Mouse (Mus musculus) WW6 (cell line): ENCODE measurements around the gene Cry2.

Source experiments
- DNase-seq: peaks from one replicate; pipeline ENCODE4 v3.0.0-alpha.2; 2013; ENCODE audit warnings: low read depth, low spot score

The Cry2 gene

DNA sequence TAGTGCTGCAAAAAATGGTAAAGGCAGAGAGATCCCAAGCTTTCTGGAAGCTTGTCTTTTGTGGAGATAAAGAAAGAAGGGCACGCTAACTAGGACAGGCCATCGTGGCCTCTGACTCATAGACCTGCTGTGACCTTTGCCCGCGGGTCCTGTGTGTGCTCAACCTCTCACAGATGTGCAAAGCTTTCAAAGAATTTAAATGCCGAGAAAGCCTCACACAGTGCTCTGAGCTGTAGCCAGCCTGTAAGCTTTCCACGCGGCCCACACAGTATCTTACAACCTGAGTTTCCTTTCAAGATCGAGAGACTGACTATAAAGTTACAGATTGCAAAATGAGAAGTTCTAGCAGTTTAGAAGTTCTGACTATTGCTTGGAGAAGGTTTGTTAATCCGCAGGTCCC lies 12.0 kb upstream of the Cry2 start:
- DNase-seq, result no peak

DNA sequence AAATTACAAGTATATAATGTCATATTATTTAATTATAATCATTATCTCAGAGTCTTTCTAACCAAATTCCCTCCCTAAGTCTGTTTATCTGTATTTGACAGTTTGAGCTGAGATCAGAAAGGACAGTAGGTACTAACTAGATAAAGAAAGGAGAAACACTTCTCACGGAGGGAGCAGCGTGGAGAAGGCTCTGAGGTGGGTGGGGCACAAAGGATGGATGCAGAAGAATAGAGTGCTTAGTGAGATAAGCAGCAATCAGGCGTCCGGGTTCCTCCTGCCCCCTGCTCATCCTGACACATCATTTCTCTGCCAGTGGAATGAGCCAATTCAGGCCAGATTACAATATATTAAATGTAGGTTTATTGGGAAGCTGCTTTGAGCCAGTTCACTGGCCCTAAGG lies 10.5 kb upstream of the Cry2 start:
- DNase-seq, result no peak

DNA sequence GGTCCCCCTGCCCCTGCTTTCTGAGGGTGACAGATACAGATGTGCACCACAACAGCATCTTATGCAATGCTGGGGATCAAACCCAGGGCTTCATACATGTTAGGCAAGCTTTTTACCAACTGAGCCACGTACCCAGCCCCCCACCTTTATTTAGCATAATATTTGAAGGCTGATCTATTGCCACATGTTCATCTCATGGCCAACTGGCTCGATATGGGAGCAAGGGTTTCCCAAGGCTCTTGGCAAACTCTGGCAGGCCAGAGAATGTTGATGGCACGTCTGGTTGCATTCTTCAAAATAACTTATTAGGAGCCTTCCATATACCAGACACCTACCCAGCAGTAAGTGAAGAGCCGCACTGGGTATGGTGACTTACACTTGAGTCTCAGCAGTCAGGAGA lies 9.5 kb upstream of the Cry2 start:
- DNase-seq, result no peak

DNA sequence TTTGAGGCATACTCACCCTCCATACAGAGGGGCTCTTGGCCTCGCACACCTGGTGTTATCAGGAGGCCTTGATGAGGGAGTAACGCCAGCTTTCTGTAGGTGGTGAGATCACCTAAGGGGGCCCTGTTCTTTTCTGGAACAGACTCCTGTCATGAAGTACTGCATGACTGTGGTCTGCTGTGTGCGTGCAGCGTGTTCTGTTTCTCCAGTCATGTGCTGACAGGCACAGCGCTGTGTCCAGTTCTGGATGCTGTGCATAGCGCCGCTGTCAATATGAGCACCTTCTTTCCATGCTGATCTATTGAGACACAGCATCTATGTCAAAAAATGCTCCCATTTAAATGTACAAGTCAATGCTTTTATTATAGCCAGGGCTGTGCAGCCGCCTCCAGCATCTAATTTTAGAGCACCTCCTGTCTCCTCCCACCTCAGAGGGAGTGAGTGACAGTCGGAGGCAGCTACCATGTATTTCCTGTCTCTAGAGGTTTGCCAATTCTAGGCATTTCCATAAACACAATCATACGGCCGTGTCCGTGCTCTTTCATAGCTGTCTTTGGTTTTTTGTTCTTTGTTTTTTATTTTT lies 8.7 kb upstream of the Cry2 start:
- DNase-seq, result no peak

DNA sequence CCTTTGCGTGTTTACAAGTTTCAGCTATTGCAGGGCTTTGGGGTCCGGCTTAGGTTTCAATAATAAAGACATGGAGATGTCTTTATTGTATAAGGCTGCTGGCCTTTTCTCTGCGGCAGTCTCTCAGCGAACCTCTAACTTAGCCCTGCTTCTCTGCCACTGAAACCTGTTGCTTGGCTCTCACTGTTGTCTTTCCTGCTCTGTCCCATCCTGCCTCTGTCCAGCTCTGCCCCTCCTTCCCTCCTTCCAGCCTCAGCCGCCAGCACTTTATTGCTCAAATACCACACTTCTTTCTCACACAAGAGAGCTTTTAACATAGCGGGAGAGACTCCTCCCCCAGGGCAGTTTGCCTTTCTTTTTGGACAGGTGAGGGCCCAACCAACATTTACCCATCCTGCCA lies 6.6 kb upstream of the Cry2 start:
- no peak for DNase-seq

DNA sequence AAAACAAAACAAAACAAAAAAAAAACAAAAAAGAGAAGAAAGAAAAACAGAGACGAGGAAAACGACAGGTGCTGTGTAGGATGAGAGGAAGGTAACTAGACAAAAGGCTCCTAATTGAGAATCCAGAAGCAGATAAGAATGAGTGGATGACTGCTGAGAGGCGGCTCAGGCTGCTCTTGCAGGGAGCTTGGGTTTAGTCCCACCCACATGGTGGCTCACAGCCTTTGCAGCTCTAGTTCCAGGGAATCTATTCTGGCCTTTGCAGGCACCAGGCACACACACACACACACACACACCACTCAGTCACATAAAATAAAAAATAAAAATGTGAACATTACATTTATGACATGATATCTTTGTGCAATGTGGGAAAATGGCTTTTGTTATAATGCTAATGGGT lies 4.7 kb upstream of the Cry2 start:
- DNase-seq, result no peak

DNA sequence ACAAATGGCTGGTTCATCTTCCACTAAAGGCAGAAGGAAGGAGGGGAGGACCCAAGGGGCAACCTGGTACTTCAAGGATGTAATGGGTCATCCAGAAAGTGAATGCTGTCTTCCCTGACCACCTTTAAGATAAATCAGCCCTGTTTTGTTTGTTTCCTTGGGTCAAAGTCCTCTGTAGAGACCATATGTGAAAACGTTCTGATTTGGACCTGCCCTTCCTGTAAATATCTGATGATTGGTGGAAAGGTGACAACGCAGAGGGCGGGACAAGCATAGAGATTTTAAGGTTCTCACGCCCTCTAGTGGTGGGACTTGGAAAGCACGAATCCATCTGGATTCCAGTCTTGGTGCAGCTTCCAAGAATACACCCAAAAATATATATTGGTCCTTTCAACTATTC lies 4.0 kb upstream of the Cry2 start:
- peak; percentile 70 for DNase-seq

DNA sequence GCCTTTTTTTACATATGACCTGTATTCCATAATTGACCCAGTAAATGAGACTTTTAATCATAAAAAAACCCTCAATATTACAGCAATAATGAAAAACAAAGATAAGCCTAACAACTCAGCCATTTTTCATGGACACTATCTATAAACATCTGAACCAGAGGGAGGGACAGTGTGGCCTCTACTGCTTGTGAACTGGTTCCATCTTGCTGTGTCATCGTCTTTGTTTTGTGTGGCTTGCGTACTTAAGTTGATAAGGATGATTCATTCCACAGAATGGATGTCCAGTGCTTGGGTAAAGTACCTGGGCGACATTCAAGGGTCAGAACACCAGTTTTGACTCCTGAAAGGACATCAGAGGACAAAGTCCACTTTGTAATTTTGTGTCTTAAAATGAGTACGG lies 3.5 kb upstream of the Cry2 start:
- DNase-seq, result no peak

DNA sequence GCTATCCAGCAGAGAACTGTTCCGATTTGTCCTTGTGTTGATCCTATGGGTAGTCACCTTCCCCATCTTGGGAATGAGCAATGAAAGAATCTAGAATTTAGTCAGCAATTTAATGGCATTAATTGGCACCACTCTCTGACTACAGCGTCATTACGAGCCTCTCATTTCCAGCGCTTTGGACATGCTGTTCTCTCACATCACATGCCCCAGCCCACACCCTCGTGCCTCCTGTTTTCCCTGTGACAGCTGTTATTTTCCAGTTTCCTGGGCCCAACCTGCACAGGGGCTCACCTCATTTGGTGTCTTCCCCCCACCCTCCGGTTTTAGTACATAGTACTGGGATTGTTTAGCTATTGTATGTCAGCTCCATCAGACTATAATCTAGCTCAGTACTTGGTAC lies 1.2 kb upstream of the Cry2 start:
- DNase-seq, result no peak

DNA sequence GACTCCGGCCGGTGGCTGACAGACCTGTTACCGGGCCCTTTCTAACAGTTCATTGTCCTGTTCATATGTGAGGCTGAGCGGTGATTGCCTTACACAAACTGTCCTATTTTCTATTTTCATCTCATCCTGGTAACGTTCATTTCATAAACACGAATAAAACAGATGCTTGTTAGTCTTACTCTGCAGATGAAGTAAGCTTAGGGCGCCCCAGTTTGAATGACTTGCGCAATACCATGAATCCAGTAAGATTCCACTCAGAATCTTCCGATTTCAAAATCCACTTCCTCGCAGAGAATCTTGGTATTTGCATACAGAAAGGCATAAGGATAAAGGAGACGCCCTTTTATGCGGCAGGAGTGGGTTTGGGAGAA lies 517 bp upstream of the Cry2 start:
- no peak for DNase-seq

DNA sequence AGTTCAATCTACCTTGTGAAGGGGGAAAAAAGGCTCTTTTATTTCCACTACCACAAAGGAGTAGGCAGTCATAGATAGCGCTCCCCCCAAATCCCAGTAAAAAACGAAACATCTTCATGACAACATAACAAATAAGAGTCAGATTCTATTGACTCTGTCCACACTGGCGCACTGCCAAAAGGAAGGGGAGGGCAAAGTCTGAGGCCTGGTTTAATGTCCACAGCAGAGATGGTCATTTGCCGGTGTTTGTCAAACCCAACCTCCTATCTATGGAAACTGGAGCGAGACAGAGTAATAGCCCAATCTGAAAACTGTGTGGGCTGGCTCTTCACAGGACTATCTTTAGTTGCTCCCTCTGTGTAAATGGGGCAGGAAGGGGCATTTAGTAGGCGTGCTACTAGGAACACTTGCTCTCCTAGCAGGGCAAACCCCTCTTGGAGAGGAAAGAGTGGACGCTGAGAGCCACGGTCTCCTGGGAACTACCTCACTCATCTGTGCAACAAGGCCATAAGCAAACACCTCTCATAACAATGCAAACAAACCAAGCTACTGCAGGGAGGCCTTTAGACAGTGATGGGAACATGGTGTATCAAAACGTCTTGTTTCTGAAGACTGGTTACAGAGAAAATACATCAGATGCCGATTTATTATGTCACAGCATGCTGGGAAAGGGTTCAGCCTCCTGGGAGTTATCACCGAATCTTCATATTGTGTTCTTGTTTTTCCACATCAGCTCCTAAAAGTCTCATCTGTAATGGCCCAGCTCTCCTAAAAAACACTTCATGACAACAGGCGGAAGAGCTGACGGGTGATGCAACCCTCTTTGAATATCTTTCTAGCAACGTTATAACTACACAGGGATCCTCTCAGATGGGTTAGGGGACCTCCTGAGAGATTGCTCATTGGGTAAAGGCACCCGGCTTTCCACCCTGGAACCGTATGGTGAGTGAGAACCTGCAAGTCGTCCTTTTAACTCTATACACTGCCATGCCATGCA lies 1.2 kb downstream of the Cry2 start:
- DNase-seq, result no peak

DNA sequence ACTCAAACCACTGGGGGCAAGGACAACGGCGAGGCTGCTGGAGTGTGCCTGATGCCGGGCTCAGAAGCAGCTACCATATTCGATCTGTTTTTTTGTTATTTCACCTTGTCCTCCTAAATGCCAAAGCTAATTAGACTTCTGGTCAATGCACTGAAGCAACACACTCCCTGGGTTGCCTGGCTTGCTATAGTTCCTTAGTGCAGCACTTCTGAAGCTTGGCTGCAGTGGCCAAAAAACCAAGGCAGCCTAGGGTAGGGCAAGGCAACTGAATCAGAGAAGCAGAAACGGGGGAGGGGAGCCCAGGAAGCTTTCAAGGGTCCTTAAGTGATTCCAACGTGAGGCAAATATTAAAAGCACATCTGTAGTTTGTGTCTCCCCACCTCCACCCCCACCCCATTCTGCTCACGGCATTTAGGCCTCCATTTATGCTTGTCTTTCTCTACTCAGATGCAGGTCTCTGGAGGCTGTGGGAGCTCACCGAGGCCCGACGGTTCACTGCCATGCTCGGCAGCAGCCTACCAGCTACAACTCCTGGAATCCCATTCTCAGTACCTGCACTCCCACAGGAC lies 2.1 kb downstream of the Cry2 start:
- DNase-seq, result no peak

DNA sequence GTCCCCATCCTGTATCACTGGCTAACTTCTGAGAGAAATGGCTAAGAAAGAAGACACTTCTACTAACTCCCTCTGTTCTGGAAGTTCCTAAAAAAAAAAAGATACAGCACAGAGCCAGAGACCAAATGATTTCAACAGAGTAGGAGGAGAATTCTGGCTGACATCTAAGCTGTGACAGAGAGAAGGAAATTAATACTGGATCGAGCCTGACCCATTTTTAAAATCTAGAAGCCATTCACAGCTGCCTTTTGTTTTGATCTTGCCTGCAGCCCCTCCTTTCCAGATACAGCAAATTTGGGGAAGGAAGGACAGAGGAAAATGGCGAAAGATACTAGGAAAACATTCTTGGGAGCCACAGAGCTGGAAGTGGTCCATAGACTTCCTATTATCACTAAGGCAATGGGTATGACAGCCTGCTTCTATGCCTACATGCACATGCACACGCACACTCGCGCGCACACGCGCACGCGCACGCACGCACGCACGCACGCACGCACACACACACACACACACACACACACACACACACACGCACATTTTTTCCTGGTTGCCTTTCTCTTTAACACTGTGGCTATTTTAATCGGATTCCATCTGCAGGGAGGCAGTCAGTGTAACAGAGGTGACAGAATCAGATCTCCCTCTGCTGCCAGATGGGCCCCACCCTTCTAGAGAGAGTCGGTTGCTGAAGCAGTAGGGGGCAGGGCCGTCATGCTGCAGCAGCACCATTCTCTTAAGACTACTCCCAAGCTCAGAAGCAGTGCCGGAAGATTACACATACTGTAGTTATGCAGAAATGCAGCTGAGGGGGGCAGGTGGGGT lies 2.9 kb downstream of the Cry2 start:
- DNase-seq, result no peak

DNA sequence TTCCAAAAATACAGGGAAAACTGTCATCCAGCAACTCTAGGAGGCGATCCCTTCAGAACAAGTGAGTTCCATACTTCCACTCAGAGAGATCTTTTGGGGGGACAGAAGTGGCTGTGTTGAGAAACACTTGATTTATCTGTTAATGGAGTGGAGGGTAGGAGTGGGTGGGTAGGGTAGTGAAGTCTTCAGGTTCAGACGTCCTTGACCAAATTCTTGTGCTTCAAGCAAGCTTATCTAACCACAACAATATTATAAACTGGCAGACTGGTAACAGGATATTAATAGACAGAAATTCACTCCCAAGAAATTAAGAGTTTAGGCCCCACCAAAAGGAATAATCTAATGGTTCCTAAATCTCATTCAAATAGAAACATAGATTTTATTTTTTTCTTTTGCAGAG lies 3.8 kb downstream of the Cry2 start:
- no peak for DNase-seq

DNA sequence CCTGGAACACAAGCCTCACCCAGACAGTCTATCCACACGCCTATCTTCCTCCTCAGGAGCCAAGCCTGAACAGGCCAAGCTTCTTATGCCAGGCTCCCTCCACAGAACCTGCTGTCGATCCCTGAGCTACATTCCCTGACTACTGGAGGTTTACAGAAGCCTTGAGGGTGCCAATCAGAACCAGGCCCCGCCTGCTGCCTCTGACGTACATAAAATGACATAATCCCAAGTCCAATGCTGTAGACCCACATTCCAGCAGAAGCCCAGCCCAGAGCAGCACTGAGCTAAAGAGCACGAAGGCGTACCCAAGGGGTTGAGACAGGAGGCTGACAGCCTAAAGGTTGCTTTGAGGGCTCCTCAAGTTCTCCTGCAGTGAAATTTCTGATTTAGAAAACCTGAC lies 6.0 kb downstream of the Cry2 start:
- no peak for DNase-seq

DNA sequence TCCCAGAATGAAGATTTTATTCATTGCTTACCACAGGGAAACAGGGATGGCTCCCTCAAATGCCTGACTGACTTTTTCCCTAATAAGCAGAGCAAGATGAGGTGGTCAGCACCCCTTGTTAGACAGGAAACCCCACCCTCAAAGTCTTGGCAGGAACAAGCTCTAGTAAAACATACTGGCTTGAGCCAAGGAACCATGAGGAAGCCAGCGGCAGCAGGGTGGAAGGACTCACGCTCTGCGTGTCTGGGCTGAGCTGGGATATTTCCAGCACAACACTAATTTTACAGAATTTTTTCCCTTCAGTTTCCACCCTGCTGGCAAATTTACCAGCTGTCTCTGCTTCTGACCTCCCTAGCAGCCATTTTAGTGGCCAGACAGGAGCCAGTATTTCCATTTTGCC lies 7.4 kb downstream of the Cry2 start:
- DNase-seq, result no peak

DNA sequence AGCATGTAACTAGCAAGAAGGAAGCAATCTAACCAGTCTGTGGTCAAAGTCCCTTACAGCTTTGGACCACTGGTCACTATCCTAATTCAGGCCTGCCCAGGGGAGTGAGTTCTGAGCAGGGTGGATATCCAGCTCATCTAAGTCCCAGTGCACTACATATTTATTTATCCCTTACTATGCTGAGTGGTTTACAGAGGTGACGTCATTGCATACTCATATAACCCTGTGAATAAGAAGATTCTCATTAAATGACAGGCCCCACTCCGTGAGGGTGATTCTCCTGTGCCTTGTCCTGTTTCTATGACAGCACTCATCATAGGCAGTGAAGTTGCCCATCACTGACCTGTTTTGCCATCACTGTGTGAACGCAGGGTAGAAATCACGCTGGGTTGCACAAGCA lies 8.5 kb downstream of the Cry2 start:
- no peak for DNase-seq

DNA sequence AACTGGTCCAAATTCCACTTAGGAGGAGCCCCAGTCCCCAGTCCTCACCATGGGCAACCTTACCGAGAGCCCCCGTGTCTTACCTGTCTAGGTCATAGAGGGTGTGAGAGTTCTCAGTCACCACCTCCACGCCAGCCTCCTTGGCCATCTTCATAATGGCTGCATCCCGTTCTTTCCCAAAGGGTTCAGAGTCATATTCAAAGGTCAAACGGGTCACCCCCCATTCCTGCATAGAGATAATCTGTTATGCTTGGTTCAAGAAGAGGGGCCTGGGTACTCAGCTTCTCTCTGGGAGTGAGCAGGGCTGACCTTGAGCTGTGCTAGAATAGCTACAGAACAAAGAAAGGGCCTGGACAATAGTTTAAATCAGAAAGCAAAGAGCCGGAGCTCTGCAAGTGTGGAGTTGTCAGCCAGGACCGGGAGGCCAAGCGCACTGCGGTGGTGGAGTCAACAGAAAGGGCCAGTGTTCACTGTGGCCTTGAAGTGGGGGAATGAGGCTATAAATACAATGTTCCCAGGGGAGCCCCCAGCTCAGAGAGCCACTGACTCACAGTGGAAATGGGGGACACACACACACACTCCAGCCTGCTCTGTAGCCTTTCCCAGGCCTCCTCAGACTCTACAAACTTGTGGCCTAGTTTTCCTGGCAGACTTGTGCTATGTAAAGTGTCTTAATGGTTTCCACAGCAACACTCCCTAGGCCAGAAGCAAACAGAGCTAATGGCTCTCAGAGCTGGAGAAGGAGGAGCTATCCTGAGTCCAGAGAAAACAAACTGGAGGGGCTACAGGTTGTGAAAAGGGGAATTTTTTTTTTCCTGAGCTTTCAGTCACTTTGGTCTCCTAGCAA lies 9.2 kb downstream of the Cry2 start:
- DNase-seq, result no peak

DNA sequence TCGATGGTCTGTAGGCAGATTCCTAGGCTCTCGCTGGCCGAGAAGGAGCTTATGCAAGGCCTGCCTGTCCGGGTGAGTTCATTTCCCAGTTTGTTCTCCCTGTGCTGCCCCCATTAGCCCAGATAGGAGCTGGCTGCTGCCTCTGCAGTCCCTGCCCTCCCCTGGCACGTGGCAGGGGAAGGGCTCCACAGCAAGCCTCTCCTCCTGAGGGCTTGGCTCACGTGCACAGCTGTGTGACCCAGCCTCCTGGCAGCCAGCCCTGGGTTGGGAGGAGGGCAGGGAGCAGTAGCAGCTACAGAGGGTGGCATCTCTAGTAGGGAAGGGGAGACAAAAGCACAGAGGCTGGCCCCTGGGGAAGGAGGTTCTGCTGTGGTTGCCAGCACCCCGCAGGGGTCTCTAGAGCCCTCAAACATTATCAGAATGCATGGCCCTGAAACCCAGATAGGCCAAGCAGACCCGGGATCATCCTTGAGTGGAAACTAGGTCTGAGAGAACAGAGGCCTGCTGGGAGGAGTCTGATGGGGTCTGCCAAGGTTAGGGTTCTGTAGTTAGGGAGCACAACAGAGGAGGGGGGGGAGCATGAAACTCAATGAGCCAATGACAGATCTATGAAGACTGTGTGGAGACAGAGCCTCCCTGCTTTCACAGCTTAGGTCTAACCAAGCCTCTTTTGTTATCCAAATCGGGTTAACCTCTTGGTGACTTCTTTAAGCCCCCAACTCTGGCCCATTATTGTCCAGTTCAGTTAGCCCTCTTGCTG lies 10.0 kb downstream of the Cry2 start:
- DNase-seq, result no peak

DNA sequence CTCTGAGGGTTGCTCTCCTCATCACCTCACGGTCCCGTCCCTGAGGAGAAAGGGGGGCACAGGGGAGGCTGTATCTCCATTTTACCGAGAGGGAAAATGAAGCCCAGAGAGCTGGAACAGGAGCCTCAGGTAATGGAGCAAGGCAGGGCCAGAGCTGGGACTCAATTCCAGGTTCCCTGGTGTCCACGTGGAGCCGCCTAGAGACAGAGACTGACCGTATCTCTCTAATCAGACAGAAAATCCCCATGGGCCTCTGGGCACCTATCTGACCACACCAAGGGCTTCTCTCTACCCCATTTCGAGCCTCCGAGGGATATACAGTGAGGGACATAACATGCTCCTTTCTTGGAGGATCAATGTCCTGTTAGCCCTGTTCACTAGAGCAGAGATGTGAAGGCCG lies 10.7 kb downstream of the Cry2 start:
- DNase-seq, result no peak
